Mouse (Mus musculus): ENCODE data around the gene Efna2. TPM values are rescaled to one million over a fixed set of nuclear protein-coding genes. Genes with fewer than 3 reads are reported as not detected.

Efna2 gene
- 1.3 and 1.8 TPM in 2 replicates for polyA plus RNA-seq (2012; rRNA removed)

GRCm38 (mm10) chr10:80179068-80180051 is at the start of gene Efna2:
Gene Efna2 (plus strand): TSS chr10:80179482.
- H3K4me3 ChIP-seq (ENCODE audit: extremely low read depth, insufficient read depth, insufficient read length), result peak within 1 kb of the TSS; percentile 36; the same call in 1 of the 2 replicates
- peaks cover 3% of the 10 kb centered on the region; the same call in 1 of the 2 replicates for H3K4me1 ChIP-seq (ENCODE audit: control insufficient read depth, insufficient read depth, insufficient read length)
- TF ChIP-seq CTCF (IDR thresholded peaks at IDR 0.05; ENCODE audit: extremely low read depth, insufficient read depth, insufficient read length, insufficient replicate concordance), result no peak
- DNase-seq (ENCODE audit: low read depth in 1 of 2, low spot score in 2 of 2), result no peak
- peaks cover 9% of the 10 kb centered on the region for H3K27me3 ChIP-seq (ENCODE audit: control insufficient read depth, insufficient read depth, low read length)
- no peak within 1 kb of the TSS for H3K27ac ChIP-seq (ENCODE audit: insufficient read depth, low read length)
- H3K36me3 ChIP-seq (ENCODE audit: control insufficient read depth, insufficient read depth, low read length), result no peaks in the 10 kb centered on the region
- 5% methylated on average over 83 of the region's 106 CpGs for WGBS

GRCm38 (mm10) chr10:80129846-80130245 is 49.4 kb upstream of the Efna2 start:
- 97% methylated on average over 9 of the region's 9 CpGs for WGBS
- H3K4me1 ChIP-seq (ENCODE audit: control insufficient read depth, insufficient read depth, insufficient read length), result peaks cover 6% of the 10 kb centered on the region; the same call in 1 of the 2 replicates
- no peaks in the 10 kb centered on the region for H3K27me3 ChIP-seq (ENCODE audit: control insufficient read depth, insufficient read depth, low read length)
- peaks cover 49% of the 10 kb centered on the region for H3K36me3 ChIP-seq (ENCODE audit: control insufficient read depth, insufficient read depth, low read length)
- TF ChIP-seq CTCF (IDR thresholded peaks at IDR 0.05; ENCODE audit: extremely low read depth, insufficient read depth, insufficient read length, insufficient replicate concordance), result no peak
- no peak for TF ChIP-seq POLR2A (IDR thresholded peaks at IDR 0.05; ENCODE audit: low read depth, low read length)
- no peak for DNase-seq (ENCODE audit: low read depth in 1 of 2, low spot score in 2 of 2)
- H3K4me3 ChIP-seq (ENCODE audit: extremely low read depth, insufficient read depth, insufficient read length), result no peak overlapping the region
- no peak overlapping the region for H3K27ac ChIP-seq (ENCODE audit: insufficient read depth, low read length)

GRCm38 (mm10) chr10:80130403-80131031 is 48.8 kb upstream of the Efna2 start:
- no peak overlapping the region for H3K27ac ChIP-seq (ENCODE audit: insufficient read depth, low read length)
- 96% methylated on average over 18 of the region's 18 CpGs for WGBS

GRCm38 (mm10) chr10:80131316-80131951 is 47.8 kb upstream of the Efna2 start:
- TF ChIP-seq CTCF (IDR thresholded peaks at IDR 0.05; ENCODE audit: extremely low read depth, insufficient read depth, insufficient read length, insufficient replicate concordance) (no peak), POLR2A (IDR thresholded peaks at IDR 0.05; ENCODE audit: low read depth, low read length) (no peak)
- H3K36me3 ChIP-seq (ENCODE audit: control insufficient read depth, insufficient read depth, low read length), result peaks cover 38% of the 10 kb centered on the region
- H3K27ac ChIP-seq (ENCODE audit: insufficient read depth, low read length), result no peak overlapping the region
- no peak for DNase-seq (ENCODE audit: low read depth in 1 of 2, low spot score in 2 of 2)
- H3K27me3 ChIP-seq (ENCODE audit: control insufficient read depth, insufficient read depth, low read length), result no peaks in the 10 kb centered on the region
- H3K4me3 ChIP-seq (ENCODE audit: extremely low read depth, insufficient read depth, insufficient read length), result no peak overlapping the region
- H3K4me1 ChIP-seq (ENCODE audit: control insufficient read depth, insufficient read depth, insufficient read length), result peaks cover 6% of the 10 kb centered on the region; the same call in 1 of the 2 replicates
- WGBS, result 80% methylated on average over 55 of the region's 55 CpGs

More at GRCm38 (mm10) chr10:80130403-80131031, 48.8 kb upstream of the Efna2 start:
- H3K4me3 ChIP-seq (ENCODE audit: extremely low read depth, insufficient read depth, insufficient read length), result no peak overlapping the region
- DNase-seq (ENCODE audit: low read depth in 1 of 2, low spot score in 2 of 2), result no peak
- TF ChIP-seq CTCF (IDR thresholded peaks at IDR 0.05; ENCODE audit: extremely low read depth, insufficient read depth, insufficient read length, insufficient replicate concordance), result no peak
- TF ChIP-seq POLR2A (IDR thresholded peaks at IDR 0.05; ENCODE audit: low read depth, low read length), result no peak
- H3K36me3 ChIP-seq (ENCODE audit: control insufficient read depth, insufficient read depth, low read length), result peaks cover 47% of the 10 kb centered on the region
- peaks cover 6% of the 10 kb centered on the region; the same call in 1 of the 2 replicates for H3K4me1 ChIP-seq (ENCODE audit: control insufficient read depth, insufficient read depth, insufficient read length)
- no peaks in the 10 kb centered on the region for H3K27me3 ChIP-seq (ENCODE audit: control insufficient read depth, insufficient read depth, low read length)

GRCm38 (mm10) chr10:80131952-80132350 is 47.3 kb upstream of the Efna2 start:
- H3K27ac ChIP-seq (ENCODE audit: insufficient read depth, low read length), result no peak overlapping the region
- TF ChIP-seq POLR2A (IDR thresholded peaks at IDR 0.05; ENCODE audit: low read depth, low read length) (no peak), CTCF (IDR thresholded peaks at IDR 0.05; ENCODE audit: extremely low read depth, insufficient read depth, insufficient read length, insufficient replicate concordance) (no peak)
- WGBS, result 86% methylated on average over 27 of the region's 27 CpGs
- H3K4me1 ChIP-seq (ENCODE audit: control insufficient read depth, insufficient read depth, insufficient read length), result peaks cover 6% of the 10 kb centered on the region; the same call in 1 of the 2 replicates
- H3K4me3 ChIP-seq (ENCODE audit: extremely low read depth, insufficient read depth, insufficient read length), result no peak overlapping the region
- peaks cover 35% of the 10 kb centered on the region for H3K36me3 ChIP-seq (ENCODE audit: control insufficient read depth, insufficient read depth, low read length)
- no peaks in the 10 kb centered on the region for H3K27me3 ChIP-seq (ENCODE audit: control insufficient read depth, insufficient read depth, low read length)
- DNase-seq (ENCODE audit: low read depth in 1 of 2, low spot score in 2 of 2), result no peak

- peaks cover 3% of the 10 kb centered on the region; the same call in 1 of the 2 replicates for H3K27me3 ChIP-seq (ENCODE audit: control insufficient read depth, insufficient read depth, low read length)
- TF ChIP-seq POLR2A (IDR thresholded peaks at IDR 0.05; ENCODE audit: low read depth, low read length) (no peak), CTCF (IDR thresholded peaks at IDR 0.05; ENCODE audit: extremely low read depth, insufficient read depth, insufficient read length, insufficient replicate concordance) (no peak)
- H3K27ac ChIP-seq (ENCODE audit: insufficient read depth, low read length), result peak overlapping the region; percentile 35
- peaks cover 7% of the 10 kb centered on the region; the same call in 1 of the 2 replicates for H3K4me1 ChIP-seq (ENCODE audit: control insufficient read depth, insufficient read depth, insufficient read length)
- 50% methylated on average over 8 of the region's 8 CpGs for WGBS
- H3K36me3 ChIP-seq (ENCODE audit: control insufficient read depth, insufficient read depth, low read length), result peaks cover 26% of the 10 kb centered on the region
- no peak overlapping the region for H3K4me3 ChIP-seq (ENCODE audit: extremely low read depth, insufficient read depth, insufficient read length)
- no peak for DNase-seq (ENCODE audit: low read depth in 1 of 2, low spot score in 2 of 2)
Measured at GRCm38 (mm10) chr10:80133226-80133849, 45.9 kb upstream of the Efna2 start.

Measured in spleen, adult 2 months (tissue).